8 mouse cellular contexts compared by ENCODE assay signal in genomic region chr13:59397571-59397970, GRCm38 (mm10).
DNase-seq lines count a peak whose midpoint lies in the region; ATAC-seq and TF ChIP-seq lines count a peak whose summit lies in the region.
"Had no signal": no experiment of that assay in that cellular context is flagged by ENCODE, and none has a peak within 500 bp of the region (broad histone marks: within the 10 kb centered on the region; RNA-seq: fewer than 3 reads in every experiment).

No protein-coding gene starts in this region.

- no peak overlapping the region for H3K27ac ChIP-seq in liver, embryonic 11.5 days (ENCODE audit: low read depth, low read length)
- no peak overlapping the region for H3K27ac ChIP-seq in bone marrow macrophage, adult 2 months (ENCODE audit: insufficient read depth, low read depth, low read length)
- H3K27ac ChIP-seq in limb, embryonic 11.5 days (replicated peaks; ENCODE audit: low read depth, low read length): no peak overlapping the region
- H3K27ac ChIP-seq: limb, embryonic 15.5 days had no signal

- 33% methylated on average over 3 of the region's 3 CpGs for WGBS in liver, embryonic 11.5 days
- WGBS in limb, embryonic 11.5 days: 17% methylated on average over 3 of the region's 3 CpGs

- H3K4me2 ChIP-seq in liver, embryonic 11.5 days: no peak overlapping the region
- no peak overlapping the region for H3K4me2 ChIP-seq in limb, embryonic 11.5 days (ENCODE audit: low read depth, severe bottlenecking)
- H3K4me2 ChIP-seq: limb, embryonic 15.5 days had no signal

- no peak for TF ChIP-seq POLR2A in bone marrow macrophage, adult 2 months (IDR thresholded peaks at IDR 0.05; ENCODE audit: borderline replicate concordance, low read depth, low read length)

- no peak overlapping the region for H3K9ac ChIP-seq in liver, embryonic 11.5 days (ENCODE audit: low read depth, low read length)
- H3K9ac ChIP-seq in limb, embryonic 11.5 days (ENCODE audit: low read length): no peak overlapping the region
- H3K9ac ChIP-seq: limb, embryonic 15.5 days had no signal

- no peaks in the 10 kb centered on the region for H3K4me1 ChIP-seq in liver, embryonic 11.5 days (replicated peaks; ENCODE audit: control insufficient read depth, insufficient read depth, low read length)
- no peaks in the 10 kb centered on the region for H3K4me1 ChIP-seq in bone marrow macrophage, adult 2 months (ENCODE audit: control insufficient read depth, insufficient read depth, low read length)
- no peaks in the 10 kb centered on the region for H3K4me1 ChIP-seq in limb, embryonic 11.5 days (ENCODE audit: control insufficient read depth, insufficient read depth, low read length)
- H3K4me1 ChIP-seq: limb, embryonic 15.5 days had no signal

- no peak overlapping the region for H3K4me3 ChIP-seq in liver, embryonic 11.5 days (ENCODE audit: low read depth, low read length)
- H3K4me3 ChIP-seq in bone marrow macrophage, adult 2 months (ENCODE audit: insufficient read depth, low read length): no peak overlapping the region
- no peak overlapping the region for H3K4me3 ChIP-seq in limb, embryonic 11.5 days (ENCODE audit: low read depth, low read length)
- H3K4me3 ChIP-seq: limb, embryonic 15.5 days had no signal

- no peaks in the 10 kb centered on the region for H3K9me3 ChIP-seq in liver, embryonic 11.5 days (ENCODE audit: control insufficient read depth, low read length)
- no peaks in the 10 kb centered on the region for H3K9me3 ChIP-seq in limb, embryonic 11.5 days (ENCODE audit: control insufficient read depth, low read length)
- H3K9me3 ChIP-seq: limb, embryonic 15.5 days had no signal

- no peaks in the 10 kb centered on the region for H3K27me3 ChIP-seq in liver, embryonic 11.5 days (replicated peaks; ENCODE audit: control insufficient read depth, insufficient read depth, low read length)
- no peaks in the 10 kb centered on the region for H3K27me3 ChIP-seq in limb, embryonic 11.5 days (ENCODE audit: control insufficient read depth, insufficient read depth, low read length)
- H3K27me3 ChIP-seq: limb, embryonic 15.5 days had no signal

- no peaks in the 10 kb centered on the region for H3K36me3 ChIP-seq in liver, embryonic 11.5 days (ENCODE audit: control insufficient read depth, insufficient read depth, low read length)
- H3K36me3 ChIP-seq in limb, embryonic 11.5 days (ENCODE audit: control insufficient read depth, insufficient read depth, low read length): no peaks in the 10 kb centered on the region
- H3K36me3 ChIP-seq: limb, embryonic 15.5 days had no signal

- TF ChIP-seq CTCF in bone marrow macrophage, adult 2 months (IDR thresholded peaks at IDR 0.05; ENCODE audit: low read depth, low read length): peak; percentile 44; the same call in 1 of the 2 replicates

- DNase-seq in liver (peak; percentile 28), MN1 (ENCODE audit: low spot score) (peak; percentile 7)
- DNase-seq in liver, embryonic 11.5 days (ENCODE audit: low spot score): no peak
- DNase-seq in forelimb bud, embryonic 11.5 days (ENCODE audit: low read depth, low spot score): peak; percentile 49
- peak; percentile 82 for DNase-seq in limb, embryonic 11.5 days (ENCODE audit: low spot score)
- DNase-seq in testis, postnatal 10 days (ENCODE audit: low spot score): peak; percentile 69

- ATAC-seq in liver, embryonic 11.5 days (replicated peaks; ENCODE audit: low FRiP score): no peak
- ATAC-seq in limb, embryonic 11.5 days (ENCODE audit: insufficient number of reproducible peaks, low FRiP score, low TSS enrichment, low read depth): no peak
